Mouse (Mus musculus) small intestine, adult 10 weeks (tissue): ENCODE measurements around the gene Scn11a. TPM values are rescaled to one million over a fixed set of nuclear protein-coding genes. Genes with fewer than 3 reads are reported as not detected.

Experiments
- polyA plus RNA-seq: library from polyadenylated mRNA; stranded (reverse); fragments of 350-450 nt; fragmentation: Illumina TruSeq; extraction: RNeasy Lipid Tissue Mini Kit (QIAGEN cat#74804); gene quantifications from one replicate; pipeline ENCODE4 v1.2.3, GENCODE M21; 2014; ENCODE audit warnings: low replicate concordance

Gene Scn11a
- polyA plus RNA-seq = 0.11 TPM

DNA sequence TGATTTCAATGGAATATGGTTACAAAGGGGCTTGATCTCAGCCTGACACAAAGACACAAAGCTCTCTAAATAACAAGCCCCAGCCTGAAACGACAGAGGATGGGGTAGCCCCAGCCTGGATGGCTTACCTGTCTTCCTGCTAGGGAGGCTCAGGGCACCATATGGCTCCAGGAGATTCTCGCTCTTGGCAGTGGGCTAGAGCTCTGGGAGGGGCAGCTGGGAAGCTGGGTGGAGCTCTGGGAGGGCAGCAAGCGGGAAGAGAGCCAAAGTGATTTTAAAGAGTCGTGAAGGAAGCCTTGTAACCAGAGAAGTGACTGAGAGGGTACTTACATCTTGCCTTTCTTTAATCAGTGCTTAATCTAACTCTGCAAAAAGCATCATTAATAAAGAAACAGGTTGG, at the start of gene Scn11a:
TSS of gene Scn11a (minus strand) at position 160 of the 400 bp plus-strand sequence.

DNA sequence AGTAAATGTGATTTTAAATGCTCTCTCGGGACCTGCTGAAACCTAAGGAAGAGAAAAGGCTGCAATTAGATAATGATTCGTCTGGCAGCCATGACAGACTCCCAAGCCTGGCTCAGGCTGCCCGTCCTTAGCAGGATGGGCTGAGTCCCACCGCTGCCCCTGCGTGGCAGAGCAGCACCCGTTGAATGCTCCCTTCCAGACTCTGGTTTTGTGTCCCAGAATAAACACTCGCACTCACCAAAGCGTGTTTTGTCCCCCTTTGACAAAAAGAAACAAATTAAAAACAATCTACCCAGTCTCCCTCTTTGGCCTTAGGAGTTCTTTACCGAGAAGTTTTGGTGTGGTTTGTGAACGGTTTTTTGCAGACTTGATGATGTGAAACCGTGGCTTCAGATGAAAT, 106.0 kb downstream of the Scn11a start, which contains the start of gene Scn10a:
TSS of gene Scn10a (minus strand) at position 101 of the 400 bp plus-strand sequence.

Other genes with a start within 250 kb of the Scn11a start
- gene Scn5a, start 246.4 kb downstream of the Scn11a start, polyA plus RNA-seq = not detected
- gene Scn10a, start 106.1 kb downstream of the Scn11a start, polyA plus RNA-seq = not detected
- 32.1 TPM for gene Wdr48, start 69.4 kb upstream of the Scn11a start, polyA plus RNA-seq
- gene Gorasp1, start 112.1 kb upstream of the Scn11a start, polyA plus RNA-seq = 3.1 TPM
- not detected for gene Ttc21a, start 112.2 kb upstream of the Scn11a start, polyA plus RNA-seq
- not detected for gene Csrnp1, start 159.2 kb upstream of the Scn11a start, polyA plus RNA-seq
- gene Xirp1, start 198.1 kb upstream of the Scn11a start, polyA plus RNA-seq = not detected
- gene Cx3cr1, start 244.4 kb upstream of the Scn11a start, polyA plus RNA-seq = 6.2 TPM